In genomic region chr2:169122887-169123286, GRCm38 (mm10) we compare ENCODE assay signal across 24 mouse cellular contexts.
DNase-seq lines count a peak whose midpoint lies in the region; TF ChIP-seq lines count a peak whose summit lies in the region.
"Had no signal": no experiment of that assay in that cellular context is flagged by ENCODE, and none has a peak within 500 bp of the region (broad histone marks: within the 10 kb centered on the region; RNA-seq: fewer than 3 reads in every experiment).

No protein-coding gene starts in this region.

- H3K27ac ChIP-seq in layer of hippocampus, adult 2 months, result no peak overlapping the region
- H3K27ac ChIP-seq in thymus, adult 2 months (ENCODE audit: control insufficient read depth, insufficient read depth, low read length), result peak overlapping the region; percentile 52
- no peak overlapping the region for H3K27ac ChIP-seq in small intestine, adult 2 months (ENCODE audit: insufficient read depth, low read depth, low read length)
- H3K27ac ChIP-seq: embryonic facial prominence, embryonic 10.5 days; forebrain, embryonic 10.5 days; hindbrain, embryonic 12.5 days; limb, embryonic 12.5 days; lung, embryonic 15.5 days; macrophage; midbrain, embryonic 12.5 days had no signal

- TF ChIP-seq CTCF in layer of hippocampus, adult 2 months (conservative IDR thresholded peaks at IDR 0.05), result peak; percentile 19; the same call in 1 of the 2 replicates
- TF ChIP-seq CTCF in thymus, adult 2 months (IDR thresholded peaks at IDR 0.05; ENCODE audit: borderline replicate concordance, control insufficient read depth, extremely low read depth, insufficient read depth, low read length, poor library complexity), result peak; percentile 16; the same call in 1 of the 2 replicates
- 0 out of 2 replicates have a peak, but pooled peaks have one; percentile 7 for TF ChIP-seq CTCF in small intestine, adult 2 months (IDR thresholded peaks at IDR 0.05; ENCODE audit: extremely low read depth, insufficient read length, insufficient replicate concordance, low read depth, low read length)

- no peaks in the 10 kb centered on the region for H3K36me3 ChIP-seq in thymus, adult 2 months (ENCODE audit: control insufficient read depth, insufficient read depth, low read length)
- H3K36me3 ChIP-seq in small intestine, adult 2 months (ENCODE audit: control insufficient read depth, insufficient read depth, low read length), result no peaks in the 10 kb centered on the region
- H3K36me3 ChIP-seq: embryonic facial prominence, embryonic 10.5 days; forebrain, embryonic 10.5 days; hindbrain, embryonic 12.5 days; limb, embryonic 12.5 days; lung, embryonic 15.5 days; midbrain, embryonic 12.5 days had no signal

- TF ChIP-seq POLR2A in thymus, adult 2 months (IDR thresholded peaks at IDR 0.05; ENCODE audit: control insufficient read depth, extremely low read depth, insufficient read depth, low read length, poor library complexity), result no peak
- no peak for TF ChIP-seq POLR2A in small intestine, adult 2 months (IDR thresholded peaks at IDR 0.05; ENCODE audit: low read depth, low read length)

- H3K27me3 ChIP-seq in thymus, adult 2 months (ENCODE audit: control insufficient read depth, insufficient read depth, low read length), result no peaks in the 10 kb centered on the region
- no peaks in the 10 kb centered on the region for H3K27me3 ChIP-seq in small intestine, adult 2 months (ENCODE audit: control insufficient read depth, insufficient read depth, low read length)
- H3K27me3 ChIP-seq: hindbrain, embryonic 12.5 days; limb, embryonic 12.5 days; lung, embryonic 15.5 days; midbrain, embryonic 12.5 days had no signal

- no peak for DNase-seq in layer of hippocampus, adult 2 months (ENCODE audit: low spot score in 2 of 2)
- DNase-seq in layer of hippocampus, postnatal 14 days (ENCODE audit: low spot score in 2 of 2), result no peak
- no peak for DNase-seq in thymus, adult 2 months
- DNase-seq in thymus, adult 18-20 months, result no peak
- peak; percentile 67 for DNase-seq in R1 (ENCODE audit: low read depth, low spot score)
- no peak for DNase-seq in embryo, embryonic 9.5 days (ENCODE audit: extremely low spot score)
- DNase-seq in right cerebral cortex, postnatal 25 days, result no peak
- DNase-seq: adrenal gland, postnatal 10 days; B cell, adult 2 months; cerebellum, adult 9-11 months; gastrocnemius, postnatal 25 days; heart, adult 18-20 months; kidney, adult 2 months; kidney, postnatal 14 days; layer of hippocampus, postnatal 36 days; spleen, adult 18-20 months had no signal

- 92% methylated on average over 7 of the region's 7 CpGs for WGBS in thymus, adult 2 months
- 89% methylated on average over 7 of the region's 7 CpGs for WGBS in small intestine, adult 2 months

- H3K4me3 ChIP-seq in layer of hippocampus, adult 2 months, result no peak overlapping the region
- H3K4me3 ChIP-seq in thymus, adult 2 months (ENCODE audit: control insufficient read depth, insufficient read depth, low read length), result no peak overlapping the region
- no peak overlapping the region for H3K4me3 ChIP-seq in small intestine, adult 2 months (ENCODE audit: low read depth, low read length)
- H3K4me3 ChIP-seq: embryonic facial prominence, embryonic 10.5 days; forebrain, embryonic 10.5 days; hindbrain, embryonic 12.5 days; limb, embryonic 12.5 days; lung, embryonic 15.5 days; midbrain, embryonic 12.5 days had no signal

- no peaks in the 10 kb centered on the region for H3K4me1 ChIP-seq in thymus, adult 2 months (replicated peaks; ENCODE audit: control insufficient read depth, insufficient read depth, low read length)
- no peaks in the 10 kb centered on the region for H3K4me1 ChIP-seq in small intestine, adult 2 months (ENCODE audit: control insufficient read depth, insufficient read depth, insufficient read length, low read length)
- H3K4me1 ChIP-seq: embryonic facial prominence, embryonic 10.5 days; forebrain, embryonic 10.5 days; hindbrain, embryonic 12.5 days; lung, embryonic 15.5 days; midbrain, embryonic 12.5 days had no signal
